Mouse (Mus musculus): ENCODE results near the gene Nabp2.
A peak's percentile ranks its signal among the peaks of the same experiment; 100 is the strongest.

- TF ChIP-seq CTCF (IDR thresholded peaks at IDR 0.05; ENCODE audit: borderline replicate concordance, insufficient read depth, low read depth, low read length) (no peak), POLR2A (IDR thresholded peaks at IDR 0.05; ENCODE audit: borderline replicate concordance, insufficient read depth, low read length) (peak; percentile 96)
These were observed 42.7 kb downstream of the Nabp2 start, which contains the start of gene Coq10a for GRCm38 (mm10) chr10:128368402-128369217.
